Mouse (Mus musculus) adrenal gland, postnatal 4 days (tissue): ENCODE measurements around the gene Gja5. TPM values are rescaled to one million over a fixed set of nuclear protein-coding genes. Genes with fewer than 3 reads are reported as not detected.

ENCODE experiments used
- DNase-seq, 2 experiments: peaks; one replicate each; pipeline ENCODE4 v3.0.0; 2021 to 2022; ENCODE audit warnings: low spot score in 2 of 2, mixed read lengths in 2 of 2
- long read RNA-seq, 2 experiments: library from polyadenylated mRNA; stranded (forward); transcript quantifications; one replicate each; pipeline ENCODE4 v2.0.0; 2021
- total RNA-seq, 2 experiments: library from RNA; stranded (reverse); gene quantifications; 2 replicates each; pipeline ENCODE4 v1.2.3; 2021

Gene Gja5
- total RNA-seq: 1 to 10 TPM; 3.7 to 4.1 TPM
- long read RNA-seq, experiment 1, partial matches to known transcripts: 0 of 2 reads
- long read RNA-seq, experiment 1, other reads (novel, unspliced or antisense): 0 of 2 reads
- long read RNA-seq, experiment 2, partial matches to known transcripts: 0 of 3 reads
- long read RNA-seq, experiment 2, other reads (novel, unspliced or antisense): 2 of 3 reads

- DNase-seq: no peak
These were observed at the start of gene Gja5 for GRCm38 (mm10) chr3:96904393-96904792. Gene Gja5, plus strand, starts transcription at chr3:96904693.

DNA sequence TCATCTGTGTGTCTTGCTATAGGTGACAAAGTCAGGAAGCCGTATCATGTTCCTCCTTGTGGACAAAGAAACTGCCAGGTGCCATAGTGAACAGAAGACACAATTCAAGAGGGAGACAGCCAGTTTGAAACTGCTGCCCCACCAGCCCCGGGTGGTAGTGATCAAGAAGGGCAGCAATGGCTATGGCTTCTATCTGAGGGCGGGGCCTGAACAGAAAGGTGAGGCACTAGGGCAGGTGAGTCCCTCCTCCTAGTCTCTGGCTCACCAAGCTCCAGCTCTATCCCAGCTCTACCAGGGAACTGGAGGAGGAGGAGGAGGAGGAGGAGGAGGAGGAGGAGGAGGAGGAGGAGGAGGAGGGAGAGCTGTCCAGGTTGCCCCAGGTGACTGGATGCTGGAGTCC, 48.7 kb upstream of the Gja5 start:
- no peak for DNase-seq

- DNase-seq: no peak
These were observed 44.0 kb upstream of the Gja5 start for GRCm38 (mm10) chr3:96860498-96860897.

DNA sequence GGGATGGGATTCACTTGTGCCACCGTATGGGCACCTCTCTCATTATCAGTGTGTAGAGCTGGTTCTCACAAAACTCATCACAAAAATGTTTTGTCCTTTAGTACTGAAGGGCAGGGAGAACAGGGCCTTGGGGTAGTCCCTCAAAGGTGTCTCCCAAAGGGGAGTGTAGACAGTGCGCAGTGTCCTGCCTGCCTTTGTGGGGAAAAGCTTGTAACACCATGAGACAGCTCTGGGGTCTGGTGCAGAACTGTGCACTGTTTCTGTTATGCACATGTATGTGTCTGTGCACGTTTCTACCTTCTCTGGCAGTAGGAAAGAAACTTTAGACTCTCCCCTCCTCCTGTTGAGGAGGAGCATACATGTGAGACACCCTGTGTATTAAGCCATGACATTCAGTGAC, 36.6 kb upstream of the Gja5 start:
- DNase-seq: no peak

DNA sequence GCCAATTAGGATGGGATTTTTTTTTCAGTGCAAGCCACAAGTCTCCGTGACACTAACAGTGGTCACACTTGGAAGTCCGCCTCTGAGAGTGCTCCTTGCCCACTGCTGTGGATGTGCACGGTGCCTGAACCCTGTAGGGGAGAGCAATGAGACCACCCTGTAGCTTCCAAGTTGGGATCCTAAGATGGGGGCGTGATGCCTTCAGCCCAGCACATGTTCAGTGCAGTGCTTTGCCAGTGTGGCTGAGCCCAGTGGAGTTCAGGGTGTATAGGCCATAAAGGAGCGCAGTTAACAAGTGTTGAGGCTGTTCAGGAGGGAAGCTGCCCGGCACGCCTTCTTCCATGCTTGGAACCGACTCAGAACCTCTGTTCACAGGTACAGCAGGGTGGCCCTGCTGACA, 35.9 kb upstream of the Gja5 start:
- DNase-seq: no peak

DNA sequence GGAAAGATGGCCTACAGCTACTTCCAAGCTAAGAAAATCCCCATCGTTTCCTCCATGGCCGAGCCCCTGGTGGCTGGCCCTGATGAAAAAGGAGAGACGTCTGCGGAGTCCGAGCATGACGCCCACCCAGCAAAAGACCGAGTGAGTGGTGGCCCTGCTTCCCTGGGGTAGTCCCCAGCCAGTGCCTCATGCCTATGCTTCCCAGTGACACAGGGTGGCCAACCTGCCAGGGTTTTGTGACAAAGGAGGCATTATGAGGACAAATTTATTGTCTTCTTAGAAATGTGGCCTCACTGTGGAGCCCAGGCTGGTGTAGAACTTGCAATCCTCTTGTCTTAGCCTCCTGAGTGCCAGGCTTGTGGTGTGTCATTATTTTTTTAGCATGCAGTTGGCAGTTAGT, 35.4 kb upstream of the Gja5 start:
- DNase-seq: no peak

DNA sequence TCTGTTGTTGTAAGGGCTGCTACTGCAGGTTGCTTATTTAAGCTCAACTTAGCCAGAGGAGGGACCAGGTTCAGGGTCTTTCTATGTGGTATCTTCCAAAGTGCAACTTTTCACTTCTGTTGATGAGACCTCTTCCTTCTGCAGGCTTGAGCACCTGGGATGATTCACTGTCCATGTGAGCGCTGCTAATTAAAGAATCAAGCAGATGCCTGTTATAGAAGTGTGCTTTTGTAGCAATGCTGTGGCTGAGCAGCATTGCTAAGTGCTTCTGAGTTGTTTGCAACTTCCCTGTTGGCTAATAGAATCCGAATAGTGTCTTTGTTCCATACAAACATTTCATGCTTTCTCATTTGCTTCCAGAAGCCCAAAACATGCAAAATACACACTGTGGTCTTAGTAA, 34.2 kb upstream of the Gja5 start:
- DNase-seq: no peak

DNA sequence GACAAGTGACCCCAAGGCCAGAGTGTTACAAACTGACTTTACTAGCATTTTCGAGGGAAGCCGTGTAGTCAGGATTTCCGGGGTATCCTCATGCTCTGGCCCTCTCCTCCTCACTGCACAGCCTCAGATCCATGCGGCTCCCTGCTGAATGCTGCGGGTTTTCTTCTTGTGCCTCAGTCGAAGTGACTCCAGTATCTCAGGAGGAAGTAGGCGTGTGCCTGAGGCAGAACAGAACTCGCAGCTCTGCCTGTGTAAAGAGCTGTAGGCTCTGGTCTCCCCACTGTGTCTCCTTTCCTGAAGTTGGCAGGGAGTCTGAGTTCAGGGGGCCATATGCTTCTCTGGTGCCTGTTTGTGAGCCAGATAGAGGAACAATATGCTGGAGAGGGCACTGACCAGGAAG, 33.4 kb upstream of the Gja5 start:
- no peak for DNase-seq

- no peak for DNase-seq
These were observed 32.0 kb upstream of the Gja5 start for GRCm38 (mm10) chr3:96872501-96872900.

GRCm38 (mm10) chr3:96874808-96875571, 29.5 kb upstream of the Gja5 start:
- DNase-seq: no peak

- DNase-seq: no peak
These were observed 25.0 kb upstream of the Gja5 start for GRCm38 (mm10) chr3:96879536-96879935.

DNA sequence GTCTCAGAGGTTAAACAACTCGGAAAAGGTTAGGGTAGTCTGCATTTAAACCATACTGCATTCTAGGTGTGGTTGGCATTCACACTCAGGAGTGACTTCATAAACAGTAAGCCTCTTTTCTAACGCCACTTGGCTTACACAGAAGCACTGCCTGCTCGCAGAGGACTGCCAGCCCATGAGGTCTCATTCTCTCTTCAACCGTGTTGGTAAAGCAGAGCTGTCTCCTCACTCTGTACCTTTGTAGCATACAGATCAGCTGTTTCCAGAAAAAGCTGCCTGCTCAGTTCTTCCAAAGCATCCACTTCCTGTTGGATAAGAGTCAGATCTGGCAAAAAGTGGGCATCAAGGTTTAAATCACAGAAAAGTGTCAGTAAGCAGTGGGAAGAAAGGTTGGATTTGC, 24.1 kb upstream of the Gja5 start:
- DNase-seq: no peak

DNA sequence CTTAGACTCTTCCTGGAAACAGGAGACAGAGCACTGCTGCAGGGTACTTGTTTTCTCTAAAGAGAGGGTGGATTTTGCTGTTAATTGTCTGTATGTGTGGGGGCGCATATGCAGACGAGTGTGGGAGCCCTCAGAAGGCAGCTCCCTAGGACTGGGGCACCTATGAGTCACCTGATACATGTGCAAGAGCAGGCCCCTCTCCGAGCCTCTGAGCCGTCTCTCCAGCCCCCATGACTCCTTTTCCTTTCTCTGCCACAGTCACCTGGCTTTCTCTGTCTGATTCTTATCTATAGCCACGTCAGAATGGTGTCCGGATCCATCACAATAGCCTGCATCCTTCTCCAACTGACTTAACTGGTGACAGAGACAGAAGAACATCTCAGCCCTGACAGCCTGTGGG, 22.9 kb upstream of the Gja5 start:
- DNase-seq: no peak

- no peak for DNase-seq
These were observed 22.2 kb upstream of the Gja5 start for GRCm38 (mm10) chr3:96882061-96882849.

- no peak for DNase-seq
These were observed 20.8 kb upstream of the Gja5 start for GRCm38 (mm10) chr3:96883690-96884089.

DNA sequence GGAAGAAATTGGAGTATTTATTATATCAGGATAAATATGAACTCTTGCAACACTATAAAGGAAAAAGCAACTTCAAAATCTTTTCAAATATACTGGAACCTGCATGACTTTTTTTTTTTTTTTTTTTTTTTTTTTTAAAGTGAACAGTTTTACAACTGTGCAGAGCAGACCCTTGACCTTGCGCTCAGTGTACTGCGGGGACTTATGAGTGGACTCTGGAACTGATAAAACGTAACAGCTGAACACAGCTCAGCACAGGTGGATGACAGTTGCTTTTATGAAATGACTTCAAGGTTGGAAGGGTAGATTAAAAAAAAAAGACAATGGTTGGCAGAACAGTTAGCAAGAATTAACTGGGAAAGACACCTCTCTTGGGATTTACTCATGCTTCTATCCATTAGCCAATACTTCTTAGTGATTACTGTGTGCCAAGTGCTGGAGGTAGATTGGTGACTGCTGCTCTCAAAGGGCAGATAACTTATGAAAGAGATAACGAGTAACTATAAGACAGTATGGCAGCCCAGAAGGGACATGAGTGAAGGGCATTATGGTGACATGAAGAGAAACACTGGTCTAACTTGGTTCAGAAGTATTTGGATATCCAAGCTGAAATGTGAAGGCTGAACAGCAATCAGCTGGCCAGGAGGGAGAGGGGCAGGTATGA, 2.0 kb upstream of the Gja5 start:
- DNase-seq: no peak

GRCm38 (mm10) chr3:96904851-96905541, 503 bp downstream of the Gja5 start, which contains the start of gene Gpr89:
Gene Gpr89, minus strand, starts transcription at chr3:96905346.
- DNase-seq: peak; percentile 90 to 91

GRCm38 (mm10) chr3:96905592-96905991, 1.1 kb downstream of the Gja5 start:
- DNase-seq: no peak

DNA sequence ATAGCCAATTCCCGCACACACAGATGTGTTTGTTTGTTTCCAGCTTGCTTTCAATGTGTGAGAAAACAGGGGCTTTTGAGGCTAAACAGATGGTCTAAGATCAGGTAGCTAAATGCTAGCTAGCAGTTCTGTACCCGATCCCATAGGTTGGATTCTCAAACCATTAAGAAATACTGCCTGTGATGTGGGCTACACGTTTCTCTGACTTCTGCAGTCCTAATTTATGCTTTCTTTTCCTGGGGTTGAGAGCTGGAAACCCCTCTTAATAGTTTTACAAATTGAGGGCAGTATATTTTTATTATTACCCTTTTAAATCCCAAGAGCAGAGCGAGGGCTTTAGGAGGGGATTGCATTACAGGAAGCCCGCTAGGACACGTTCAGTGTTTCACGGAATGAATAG, 16.5 kb downstream of the Gja5 start:
- DNase-seq: no peak

- no peak for DNase-seq
These were observed 20.1 kb downstream of the Gja5 start for GRCm38 (mm10) chr3:96924631-96925030.

DNA sequence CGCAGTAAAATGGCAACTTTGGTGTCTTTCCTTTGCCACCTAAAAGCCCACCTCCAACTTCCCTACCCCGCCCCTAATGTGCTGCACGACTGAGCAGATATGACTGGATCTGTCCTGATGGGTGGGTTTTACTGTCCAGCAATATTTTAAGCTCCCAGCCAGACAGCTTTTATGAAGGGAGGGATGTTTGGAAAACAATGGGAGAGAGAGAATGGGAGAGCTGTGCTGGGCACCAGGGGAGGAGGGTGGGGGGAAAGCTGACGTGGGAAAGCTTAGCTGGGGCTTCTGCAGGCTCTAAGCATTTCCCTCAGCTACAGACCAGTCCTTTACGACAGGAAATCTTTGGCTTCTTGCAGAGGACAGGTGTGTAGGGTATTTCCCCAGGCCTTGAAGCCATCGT, 21.4 kb downstream of the Gja5 start, which contains the start of gene Gja8:
Gene Gja8, minus strand, starts transcription at position 101 of the 400 bp plus-strand sequence.
- no peak for DNase-seq
